Mouse (Mus musculus): Measurements from ENCODE around the gene Aqp3.

- TF ChIP-seq POLR2A (IDR thresholded peaks at IDR 0.05; ENCODE audit: borderline replicate concordance, extremely low read depth, low read depth, low read length) (no peak), CTCF (IDR thresholded peaks at IDR 0.05; ENCODE audit: insufficient read depth, low read length) (no peak)
Measured at GRCm38 (mm10) chr4:41045288-41045687, 52.7 kb downstream of the Aqp3 start.
